Mouse (Mus musculus) ES-Bruce4 (cell line): Measurements from ENCODE around the gene Olfr315.
"Not testable (repeated sequence)": the region's sequence is repeated elsewhere in the genome, so short reads cannot be mapped to it uniquely, and the experiment has no call there.

Experiments used
- CTCF ChIP-seq: IDR thresholded peaks from one replicate; pipeline ENCODE4 v1.8.1; 2011; ENCODE audit warnings: low read depth, low read length
- EP300 ChIP-seq: IDR thresholded peaks from 2 replicates; pipeline ENCODE4 v1.6.1; 2011; ENCODE audit warnings: low read depth, low read length; ENCODE audit not compliant: insufficient read depth
- POLR2A ChIP-seq: IDR thresholded peaks from one replicate; pipeline ENCODE4 v1.8.1; 2011; ENCODE audit warnings: low read length; ENCODE audit not compliant: insufficient read depth

DNA sequence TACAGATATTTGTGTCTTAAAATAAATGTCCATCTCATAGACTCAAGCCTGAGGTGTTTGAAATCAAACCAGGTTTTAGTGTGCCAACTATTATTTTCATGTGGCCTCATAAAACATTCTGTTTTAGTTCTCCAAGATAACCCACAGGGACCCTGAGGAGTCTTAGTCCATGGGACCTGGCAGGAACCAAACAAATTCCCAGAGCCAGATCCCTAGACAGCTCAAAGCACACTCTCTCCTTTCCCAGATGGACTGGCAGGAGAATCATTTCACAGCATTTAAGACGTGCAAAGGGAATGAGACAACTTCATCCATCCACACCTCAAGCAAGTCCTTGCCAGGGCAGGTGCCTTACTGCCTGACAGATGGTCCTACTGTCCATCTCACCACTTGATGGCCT, 41.7 kb downstream of the Olfr315 start, which contains the start of gene Olfr313:
- not testable (repeated sequence) for TF ChIP-seq CTCF, POLR2A, EP300
